In genomic region chr3:105877919-105878318, GRCm38 (mm10) we compare ENCODE assay signal across 19 mouse cellular contexts. TPM values are rescaled to one million over a fixed set of nuclear protein-coding genes. Genes with fewer than 3 reads are reported as not detected.
A peak's percentile ranks its signal among the peaks of the same experiment; 100 is the strongest.
DNase-seq lines count a peak whose midpoint lies in the region; ATAC-seq lines count a peak whose summit lies in the region.
"Had no signal": no experiment of that assay in that cellular context is flagged by ENCODE, and none has a peak within 500 bp of the region (broad histone marks: within the 10 kb centered on the region; RNA-seq: fewer than 3 reads in every experiment).

No protein-coding gene starts in this region.

- H3K4me1 ChIP-seq in hindbrain, embryonic 10.5 days (replicated peaks), result 0 out of 2 replicates have a peak, but pooled peaks cover 4% of the 10 kb centered on the region
- H3K4me1 ChIP-seq in hindbrain, embryonic 14.5 days (replicated peaks; ENCODE audit: control insufficient read depth, insufficient read depth, low read length), result no peaks in the 10 kb centered on the region
- no peaks in the 10 kb centered on the region for H3K4me1 ChIP-seq in embryonic facial prominence, embryonic 10.5 days
- 0 out of 2 replicates have a peak, but pooled peaks cover 3% of the 10 kb centered on the region for H3K4me1 ChIP-seq in lung, embryonic 16.5 days (replicated peaks; ENCODE audit: control insufficient read depth, insufficient read depth, low read length)
- H3K4me1 ChIP-seq: limb, embryonic 12.5 days; neural tube, embryonic 12.5 days had no signal

- no peaks in the 10 kb centered on the region for H3K9me3 ChIP-seq in hindbrain, embryonic 10.5 days
- no peaks in the 10 kb centered on the region for H3K9me3 ChIP-seq in hindbrain, embryonic 14.5 days (ENCODE audit: control insufficient read depth, low read length)
- no peaks in the 10 kb centered on the region for H3K9me3 ChIP-seq in embryonic facial prominence, embryonic 10.5 days
- no peaks in the 10 kb centered on the region for H3K9me3 ChIP-seq in lung, embryonic 16.5 days (ENCODE audit: control insufficient read depth, low read length)
- H3K9me3 ChIP-seq: limb, embryonic 12.5 days; neural tube, embryonic 12.5 days had no signal

- H3K9ac ChIP-seq in hindbrain, embryonic 14.5 days, result no peak overlapping the region
- no peak overlapping the region for H3K9ac ChIP-seq in lung, embryonic 16.5 days (ENCODE audit: low read length)
- H3K9ac ChIP-seq: limb, embryonic 12.5 days; lung, embryonic 14.5 days; neural tube, embryonic 12.5 days had no signal

- WGBS in hindbrain, embryonic 10.5 days, result 86% methylated on average over 2 of the region's 2 CpGs
- 98% methylated on average over 2 of the region's 2 CpGs for WGBS in hindbrain, embryonic 14.5 days
- 84% methylated on average over 2 of the region's 2 CpGs for WGBS in embryonic facial prominence, embryonic 10.5 days
- 75% methylated on average over 2 of the region's 2 CpGs for WGBS in lung, embryonic 16.5 days

- ATAC-seq in hindbrain, embryonic 14.5 days (ENCODE audit: low FRiP score), result no peak
- peak; percentile 26; the same call in 1 of the 2 replicates for ATAC-seq in lung, embryonic 16.5 days (ENCODE audit: low read depth)
- peak; percentile 78 for ATAC-seq in megakaryocyte progenitor cell, adult 5-6 weeks (replicated peaks; ENCODE audit: poor library complexity)

- H3K27ac ChIP-seq in hindbrain, embryonic 10.5 days, result peak overlapping the region; percentile 6; the same call in 1 of the 2 replicates
- no peak overlapping the region for H3K27ac ChIP-seq in hindbrain, embryonic 14.5 days
- H3K27ac ChIP-seq in embryonic facial prominence, embryonic 10.5 days (replicated peaks), result no peak overlapping the region
- no peak overlapping the region for H3K27ac ChIP-seq in lung, embryonic 16.5 days (ENCODE audit: low read length)
- H3K27ac ChIP-seq: limb, embryonic 12.5 days; neural tube, embryonic 12.5 days had no signal

- H3K4me2 ChIP-seq in hindbrain, embryonic 14.5 days (replicated peaks), result no peak overlapping the region
- H3K4me2 ChIP-seq in lung, embryonic 16.5 days (ENCODE audit: low read depth, low read length), result no peak overlapping the region
- H3K4me2 ChIP-seq: limb, embryonic 12.5 days; lung, embryonic 14.5 days; neural tube, embryonic 12.5 days had no signal

- H3K27me3 ChIP-seq in hindbrain, embryonic 10.5 days (ENCODE audit: insufficient read depth, poor library complexity, severe bottlenecking), result no peaks in the 10 kb centered on the region
- no peaks in the 10 kb centered on the region for H3K27me3 ChIP-seq in hindbrain, embryonic 14.5 days (ENCODE audit: control insufficient read depth, insufficient read depth, low read length)
- no peaks in the 10 kb centered on the region for H3K27me3 ChIP-seq in embryonic facial prominence, embryonic 10.5 days (replicated peaks; ENCODE audit: low read depth, poor library complexity, severe bottlenecking)
- no peaks in the 10 kb centered on the region for H3K27me3 ChIP-seq in lung, embryonic 16.5 days (ENCODE audit: control insufficient read depth, insufficient read depth, low read depth, low read length)
- H3K27me3 ChIP-seq: limb, embryonic 12.5 days; neural tube, embryonic 12.5 days had no signal

- DNase-seq in hindbrain, embryonic 10.5 days (ENCODE audit: low spot score), result no peak
- no peak for DNase-seq in hindbrain, embryonic 14.5 days (ENCODE audit: low spot score)
- peak; percentile 6 for DNase-seq in embryonic facial prominence, embryonic 10.5 days (ENCODE audit: low spot score)
- no peak for DNase-seq in right cerebral cortex, postnatal 4 days
- DNase-seq in thymus, postnatal 14 days, result no peak
- DNase-seq: adrenal gland, adult 8-10 months; cerebellum, adult 9-10 months; embryo, embryonic 11 days; gastrocnemius, postnatal 14 days; lung, embryonic 14.5 days had no signal

- H3K4me3 ChIP-seq in hindbrain, embryonic 10.5 days, result no peak overlapping the region
- H3K4me3 ChIP-seq in hindbrain, embryonic 14.5 days (replicated peaks; ENCODE audit: low read length), result no peak overlapping the region
- no peak overlapping the region for H3K4me3 ChIP-seq in embryonic facial prominence, embryonic 10.5 days
- no peak overlapping the region for H3K4me3 ChIP-seq in lung, embryonic 16.5 days (ENCODE audit: low read length)
- H3K4me3 ChIP-seq: limb, embryonic 12.5 days; neural tube, embryonic 12.5 days had no signal

- H3K36me3 ChIP-seq in hindbrain, embryonic 10.5 days, result no peaks in the 10 kb centered on the region
- H3K36me3 ChIP-seq in hindbrain, embryonic 14.5 days (replicated peaks; ENCODE audit: control insufficient read depth, insufficient read depth), result no peaks in the 10 kb centered on the region
- H3K36me3 ChIP-seq in embryonic facial prominence, embryonic 10.5 days (replicated peaks), result no peaks in the 10 kb centered on the region
- no peaks in the 10 kb centered on the region for H3K36me3 ChIP-seq in lung, embryonic 16.5 days (ENCODE audit: control insufficient read depth, insufficient read depth, low read length)
- H3K36me3 ChIP-seq: limb, embryonic 12.5 days; neural tube, embryonic 12.5 days had no signal

RNA-seq across cellular contexts. Expression of gene Tmigd3, which starts 7.2 kb away (rescaled TPM):
- polyA plus RNA-seq in hindbrain, embryonic 10.5 days (2016; fragmentation: Nextera tagmentation; extraction: Ambion mirVana), result not detected in 2 replicates
- polyA plus RNA-seq in hindbrain, embryonic 14.5 days (2014; fragmentation: Nextera tagmentation; extraction: Ambion mirVana), result not detected in 2 replicates
- polyA plus RNA-seq in embryonic facial prominence, embryonic 10.5 days (2016; fragmentation: Nextera tagmentation; extraction: Ambion mirVana), result 0.15 TPM in 1 of 2 replicates, not detected in the other
- polyA plus RNA-seq in lung, embryonic 16.5 days (2015; fragmentation: Nextera tagmentation; extraction: Ambion mirVana), result not detected in 2 replicates
- total RNA-seq in megakaryocyte progenitor cell, adult 5-6 weeks (2015), result 0.71 and 1.8 TPM in 2 replicates
- total RNA-seq in megakaryocyte progenitor cell, adult 5-6 weeks (2017), result 0.33 and 2.2 TPM in 2 replicates
- total RNA-seq: adrenal gland, adult 8-10 months; gastrocnemius, postnatal 14 days; heart, postnatal 25 days; left cerebral cortex, adult 18-20 months; midbrain, postnatal 0 days had no signal
- polyA plus RNA-seq: kidney, embryonic 16.5 days; midbrain, postnatal 0 days; neural tube, embryonic 12.5 days had no signal

RNA-seq across cellular contexts. Expression of gene Adora3, which starts 7.3 kb away (rescaled TPM):
- polyA plus RNA-seq in hindbrain, embryonic 10.5 days (2016; fragmentation: Nextera tagmentation; extraction: Ambion mirVana), result 0.27 TPM in 1 of 2 replicates, not detected in the other
- polyA plus RNA-seq in hindbrain, embryonic 14.5 days (2014; fragmentation: Nextera tagmentation; extraction: Ambion mirVana), result 0.27 TPM in 1 of 2 replicates, not detected in the other
- not detected in 2 replicates for polyA plus RNA-seq in embryonic facial prominence, embryonic 10.5 days (2016; fragmentation: Nextera tagmentation; extraction: Ambion mirVana)
- polyA plus RNA-seq in lung, embryonic 16.5 days (2015; fragmentation: Nextera tagmentation; extraction: Ambion mirVana), result 0.45 TPM in 2 replicates
- 0.81 and 1.4 TPM in 2 replicates for total RNA-seq in megakaryocyte progenitor cell, adult 5-6 weeks (2015)
- 0.20 TPM in 1 of 2 replicates, not detected in the other for total RNA-seq in megakaryocyte progenitor cell, adult 5-6 weeks (2017)
- total RNA-seq: gastrocnemius, postnatal 14 days had no signal
- polyA plus RNA-seq: intestine, embryonic 14.5 days; kidney, embryonic 16.5 days; limb, embryonic 12.5 days; neural tube, embryonic 12.5 days had no signal

RNA-seq across cellular contexts. Expression of gene I830077J02Rik, which starts 54.5 kb away (rescaled TPM):
- polyA plus RNA-seq in hindbrain, embryonic 10.5 days (2016; fragmentation: Nextera tagmentation; extraction: Ambion mirVana), result 0.65 and 0.80 TPM in 2 replicates
- 0.17 and 0.46 TPM in 2 replicates for polyA plus RNA-seq in hindbrain, embryonic 14.5 days (2014; fragmentation: Nextera tagmentation; extraction: Ambion mirVana)
- 0.34 and 0.61 TPM in 2 replicates for polyA plus RNA-seq in embryonic facial prominence, embryonic 10.5 days (2016; fragmentation: Nextera tagmentation; extraction: Ambion mirVana)
- polyA plus RNA-seq in lung, embryonic 16.5 days (2015; fragmentation: Nextera tagmentation; extraction: Ambion mirVana), result 0.93 TPM in 2 replicates
- total RNA-seq in megakaryocyte progenitor cell, adult 5-6 weeks (2015), result 33.1 and 45.9 TPM in 2 replicates
- total RNA-seq in megakaryocyte progenitor cell, adult 5-6 weeks (2017), result 19.2 and 22.3 TPM in 2 replicates
